Mouse (Mus musculus): Measurements from ENCODE around the gene Arrdc2. TPM values are rescaled to one million over a fixed set of nuclear protein-coding genes. Genes with fewer than 3 reads are reported as not detected.
A peak's percentile ranks its signal among the peaks of the same experiment; 100 is the strongest.

Gene Arrdc2
- polyA plus RNA-seq, 1 experiment from 2014 or later = 2.4 TPM

GRCm38 (mm10) chr8:70794215-70794614, 45.3 kb downstream of the Arrdc2 start:
- H3K4me3 ChIP-seq = no peak overlapping the region
- peaks cover 51% of the 10 kb centered on the region for H3K4me1 ChIP-seq
- no peak overlapping the region for H3K4me2 ChIP-seq
- H3K27ac ChIP-seq (replicated peaks) = no peak overlapping the region
- H3K36me3 ChIP-seq = no peaks in the 10 kb centered on the region
- no peak overlapping the region for H3K9ac ChIP-seq
- H3K27me3 ChIP-seq (replicated peaks) = peaks cover 57% of the 10 kb centered on the region
- WGBS = 79% methylated on average over 2 of the region's 2 CpGs
- no peak for ATAC-seq (ENCODE audit: extremely low read depth, insufficient number of reproducible peaks, low FRiP score, low TSS enrichment)
- no peaks in the 10 kb centered on the region for H3K9me3 ChIP-seq

DNA sequence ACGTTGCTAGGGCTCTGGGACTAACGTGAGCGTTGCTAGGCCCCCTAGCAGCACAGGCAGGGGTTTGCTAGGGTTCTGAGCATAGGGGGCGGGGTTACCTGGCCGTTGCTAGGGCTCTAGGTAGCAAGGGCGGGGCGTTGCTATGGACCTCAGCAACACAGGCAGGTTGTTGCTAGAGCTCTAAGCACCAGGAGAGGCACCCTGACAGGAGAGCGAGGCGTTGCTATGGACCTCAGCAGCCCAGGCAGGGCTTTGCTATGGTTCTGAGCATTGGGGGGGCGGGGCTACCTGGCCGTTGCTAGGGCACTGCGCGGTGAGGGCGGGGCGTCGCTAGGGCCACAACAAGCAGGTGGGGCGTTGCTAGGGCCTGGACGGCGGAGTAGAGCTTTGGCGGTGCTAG, 46.8 kb downstream of the Arrdc2 start:
- Histone ChIP-seq H3K27me3 (replicated peaks) (peaks cover 42% of the 10 kb centered on the region), H3K9ac (peak overlapping the region; percentile 71), H3K4me2 (peak overlapping the region; percentile 83), H3K4me3 (peak overlapping the region; percentile 80), H3K27ac (replicated peaks) (0 out of 2 replicates have a peak overlapping the region, but pooled peaks have one; percentile 26), H3K9me3 (no peaks in the 10 kb centered on the region), H3K4me1 (peaks cover 59% of the 10 kb centered on the region), H3K36me3 (peaks cover 13% of the 10 kb centered on the region)
- 1% methylated on average over 20 of the region's 20 CpGs for WGBS
- peak; percentile 18 for ATAC-seq (ENCODE audit: extremely low read depth, insufficient number of reproducible peaks, low FRiP score, low TSS enrichment)

- Histone ChIP-seq H3K27ac (replicated peaks) (0 out of 2 replicates have a peak overlapping the region, but pooled peaks have one; percentile 32), H3K27me3 (replicated peaks) (peaks cover 39% of the 10 kb centered on the region), H3K4me3 (peak overlapping the region; percentile 80), H3K4me1 (peaks cover 60% of the 10 kb centered on the region), H3K9me3 (no peaks in the 10 kb centered on the region), H3K9ac (peak overlapping the region; percentile 96), H3K4me2 (peak overlapping the region; percentile 83), H3K36me3 (peaks cover 18% of the 10 kb centered on the region)
- WGBS = 5% methylated on average over 58 of the region's 58 CpGs
- ATAC-seq (ENCODE audit: extremely low read depth, insufficient number of reproducible peaks, low FRiP score, low TSS enrichment) = peak; percentile 78
Measured at GRCm38 (mm10) chr8:70791975-70792691, 47.4 kb downstream of the Arrdc2 start.

GRCm38 (mm10) chr8:70791294-70791701, 48.2 kb downstream of the Arrdc2 start:
- peaks cover 26% of the 10 kb centered on the region for H3K36me3 ChIP-seq
- no peaks in the 10 kb centered on the region for H3K9me3 ChIP-seq
- ATAC-seq (ENCODE audit: extremely low read depth, insufficient number of reproducible peaks, low FRiP score, low TSS enrichment) = no peak
- peak overlapping the region; percentile 96 for H3K9ac ChIP-seq
- H3K4me2 ChIP-seq = peak overlapping the region; percentile 83
- H3K4me1 ChIP-seq = peaks cover 54% of the 10 kb centered on the region
- H3K27ac ChIP-seq (replicated peaks) = no peak overlapping the region
- WGBS = 67% methylated on average over 7 of the region's 7 CpGs
- H3K4me3 ChIP-seq = peak overlapping the region; percentile 80
- H3K27me3 ChIP-seq (replicated peaks) = peaks cover 34% of the 10 kb centered on the region

DNA sequence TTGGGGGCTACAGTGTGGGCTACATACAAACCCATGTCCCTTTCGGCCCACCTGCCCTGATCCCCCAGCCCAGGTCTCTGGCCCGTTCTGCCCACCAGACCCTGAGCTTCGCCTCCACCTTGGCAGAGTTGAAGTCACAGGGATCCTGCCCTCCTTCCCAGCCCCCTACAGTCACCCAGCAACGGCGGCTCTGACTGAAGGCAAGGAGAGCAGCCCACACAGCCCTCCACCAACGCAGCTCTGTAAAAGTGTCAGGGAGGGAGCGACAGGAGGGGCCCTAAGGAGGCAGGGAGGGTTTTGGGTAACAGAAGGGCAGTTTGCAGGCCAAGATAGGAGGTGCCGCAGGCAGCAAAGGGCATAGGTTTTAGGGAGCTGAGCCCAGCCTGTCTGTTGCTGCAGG, 48.7 kb downstream of the Arrdc2 start:
- no peaks in the 10 kb centered on the region for H3K9me3 ChIP-seq
- H3K9ac ChIP-seq = peak overlapping the region; percentile 96
- WGBS = 59% methylated on average over 8 of the region's 8 CpGs
- peaks cover 30% of the 10 kb centered on the region for H3K27me3 ChIP-seq (replicated peaks)
- H3K4me1 ChIP-seq = peaks cover 54% of the 10 kb centered on the region
- peak overlapping the region; percentile 80 for H3K4me3 ChIP-seq
- no peak overlapping the region for H3K27ac ChIP-seq (replicated peaks)
- peak overlapping the region; percentile 83 for H3K4me2 ChIP-seq
- peaks cover 31% of the 10 kb centered on the region for H3K36me3 ChIP-seq
- ATAC-seq (ENCODE audit: extremely low read depth, insufficient number of reproducible peaks, low FRiP score, low TSS enrichment) = no peak

DNA sequence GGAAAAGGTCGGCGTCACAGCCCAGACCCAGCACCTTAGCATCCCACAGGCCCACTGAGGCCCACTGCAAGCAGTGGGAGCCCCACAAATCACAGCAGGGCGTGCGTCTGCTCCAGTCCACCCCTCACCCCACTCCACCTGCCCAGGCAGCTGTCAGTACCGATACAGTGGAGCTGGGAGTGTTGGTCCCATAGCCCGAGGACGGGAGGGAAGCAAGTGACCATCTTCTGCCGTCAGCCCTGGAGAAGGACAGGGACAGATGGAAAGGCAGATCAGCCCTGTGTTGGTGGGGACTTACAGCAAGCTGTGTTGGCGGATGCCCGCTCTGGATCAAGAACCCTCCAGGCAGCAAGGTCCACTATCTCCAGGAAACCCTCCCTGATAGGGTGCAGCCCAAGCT, 50.5 kb downstream of the Arrdc2 start:
- 75% methylated on average over 10 of the region's 10 CpGs for WGBS
- Histone ChIP-seq H3K9me3 (no peaks in the 10 kb centered on the region), H3K4me3 (no peak overlapping the region), H3K27me3 (replicated peaks) (peaks cover 13% of the 10 kb centered on the region), H3K4me1 (peaks cover 54% of the 10 kb centered on the region), H3K9ac (0 out of 2 replicates have a peak overlapping the region, but pooled peaks have one; percentile 61), H3K27ac (replicated peaks) (no peak overlapping the region), H3K4me2 (peak overlapping the region; percentile 53), H3K36me3 (peaks cover 47% of the 10 kb centered on the region)
- ATAC-seq (ENCODE audit: extremely low read depth, insufficient number of reproducible peaks, low FRiP score, low TSS enrichment) = no peak

GRCm38 (mm10) chr8:70787941-70788667, 51.4 kb downstream of the Arrdc2 start:
- Histone ChIP-seq H3K4me3 (peak overlapping the region; percentile 26), H3K4me1 (peaks cover 50% of the 10 kb centered on the region), H3K27ac (replicated peaks) (0 out of 2 replicates have a peak overlapping the region, but pooled peaks have one; percentile 5), H3K9ac (peak overlapping the region; percentile 61), H3K9me3 (no peaks in the 10 kb centered on the region), H3K4me2 (peak overlapping the region; percentile 53), H3K36me3 (peaks cover 57% of the 10 kb centered on the region), H3K27me3 (replicated peaks) (peaks cover 4% of the 10 kb centered on the region)
- peak; percentile 45 for ATAC-seq (ENCODE audit: extremely low read depth, insufficient number of reproducible peaks, low FRiP score, low TSS enrichment)
- WGBS = 20% methylated on average over 30 of the region's 30 CpGs

DNA sequence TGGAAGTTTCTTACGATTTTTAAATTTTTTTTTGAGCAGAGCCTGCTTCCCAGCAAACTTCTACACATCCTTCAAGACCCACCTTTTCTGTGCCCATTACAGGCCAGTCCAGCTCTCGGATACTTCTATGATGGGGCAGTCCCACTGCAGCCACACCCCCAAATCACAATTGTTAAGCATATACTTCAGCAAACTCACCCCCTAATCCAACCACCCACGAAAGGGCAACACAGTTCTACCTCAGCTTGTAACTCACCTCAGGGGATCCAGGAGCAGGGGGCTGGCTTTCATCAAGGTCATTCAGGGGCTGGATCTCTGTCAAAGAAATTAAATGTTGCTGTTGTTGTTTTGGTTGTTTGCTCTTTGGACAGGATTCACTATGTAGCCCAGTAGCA, 52.5 kb downstream of the Arrdc2 start:
- WGBS = 89% methylated on average over 3 of the region's 3 CpGs
- peak overlapping the region; percentile 53 for H3K4me2 ChIP-seq
- H3K27ac ChIP-seq (replicated peaks) = no peak overlapping the region
- H3K4me3 ChIP-seq = no peak overlapping the region
- no peak overlapping the region; the same call in 1 of the 2 replicates for H3K9ac ChIP-seq
- peaks cover 67% of the 10 kb centered on the region for H3K36me3 ChIP-seq
- no peaks in the 10 kb centered on the region for H3K27me3 ChIP-seq (replicated peaks)
- no peaks in the 10 kb centered on the region for H3K9me3 ChIP-seq
- H3K4me1 ChIP-seq = peaks cover 43% of the 10 kb centered on the region
- no peak for ATAC-seq (ENCODE audit: extremely low read depth, insufficient number of reproducible peaks, low FRiP score, low TSS enrichment)

- Histone ChIP-seq H3K4me3 (no peak overlapping the region), H3K4me2 (no peak overlapping the region), H3K9me3 (no peaks in the 10 kb centered on the region), H3K27me3 (replicated peaks) (no peaks in the 10 kb centered on the region), H3K4me1 (peaks cover 37% of the 10 kb centered on the region), H3K36me3 (peaks cover 73% of the 10 kb centered on the region), H3K9ac (no peak overlapping the region), H3K27ac (replicated peaks) (no peak overlapping the region)
- 86% methylated on average over 25 of the region's 25 CpGs for WGBS
- ATAC-seq (ENCODE audit: extremely low read depth, insufficient number of reproducible peaks, low FRiP score, low TSS enrichment) = no peak
Measured at GRCm38 (mm10) chr8:70786291-70787050, 53.0 kb downstream of the Arrdc2 start.

Data from heart, embryonic 13.5 days (tissue).